Mouse (Mus musculus): ENCODE measurements at regions not wholly inside any gene's neighbourhood (a gene's known extent, or its start where the extent isn't known, plus 50 kb on each side); places are given as distances from the start of the nearest gene placed in this dataset.

DNA sequence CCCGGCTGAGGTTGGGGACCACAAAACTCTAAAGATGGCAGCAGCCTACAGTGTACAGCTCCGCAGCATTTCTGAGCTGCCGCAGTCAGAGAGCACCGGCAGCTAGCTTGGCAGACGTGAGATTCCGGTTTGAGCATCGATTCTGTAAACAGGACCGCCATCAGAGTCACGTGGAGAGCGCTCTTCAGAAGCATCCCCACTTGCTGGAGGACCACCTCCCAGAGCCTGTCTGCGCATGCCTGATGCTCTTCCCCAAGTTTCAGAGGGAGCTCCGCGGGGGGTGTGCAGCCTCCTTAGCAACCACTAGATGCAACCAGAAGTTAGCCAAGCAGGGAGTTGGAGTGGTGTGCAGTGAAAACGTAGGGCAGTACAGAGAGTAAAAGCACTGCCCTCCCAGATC, 52.7 kb upstream of the Daam1 start:
- DNase-seq (ENCODE audit: low read depth, low spot score): peak; percentile 81

DNA sequence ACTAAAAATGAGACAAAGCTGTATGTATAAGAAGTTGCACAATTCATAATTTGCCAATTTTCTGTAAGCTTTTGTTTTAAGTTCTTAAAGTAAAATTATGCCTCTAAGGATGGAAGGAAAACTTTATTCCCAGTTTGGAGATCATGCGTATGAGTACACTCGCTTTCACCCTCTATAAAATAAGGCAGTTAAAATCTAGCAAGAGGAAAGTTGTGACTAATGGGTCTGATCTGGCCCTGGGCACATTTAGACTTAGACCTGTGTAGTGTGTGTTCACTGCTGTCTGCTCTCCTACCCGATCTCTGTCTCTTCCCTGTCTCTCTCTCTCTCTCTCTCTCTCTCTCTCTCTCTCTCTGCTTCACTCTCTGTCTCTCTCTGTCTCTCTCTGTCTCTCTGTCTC, 51.9 kb upstream of the Daam1 start:
- no peak for DNase-seq (ENCODE audit: low read depth, low spot score)

DNA sequence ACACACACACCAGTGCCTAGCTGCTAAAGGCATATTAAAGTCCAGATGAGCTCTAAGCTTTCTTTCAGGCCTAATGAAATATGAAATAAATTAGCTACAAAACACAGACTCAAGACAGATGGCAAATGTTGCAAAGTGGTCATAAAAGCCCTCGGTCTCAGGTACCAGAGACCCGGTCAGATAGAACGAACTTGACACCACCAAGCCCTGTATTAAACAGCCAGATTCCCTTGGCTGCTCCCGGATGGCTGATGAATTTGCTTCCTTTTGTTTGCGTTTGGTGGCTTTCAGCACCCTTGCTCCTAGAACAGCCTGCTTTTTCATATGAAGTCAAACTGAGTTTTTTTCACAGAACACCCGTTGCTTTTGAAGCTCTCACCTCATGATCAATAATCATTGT, 51.5 kb upstream of the Daam1 start:
- DNase-seq (ENCODE audit: low read depth, low spot score): no peak
